Mouse (Mus musculus) naive thymus-derived CD4-positive, alpha-beta T cell, adult 5 months (primary cell): Measurements from ENCODE around the gene Olfr114. TPM values are rescaled to one million over a fixed set of nuclear protein-coding genes. Genes with fewer than 3 reads are reported as not detected.

Experiments
- polyA plus RNA-seq: library from polyadenylated mRNA; unstranded; fragments of 100-300 nt; shearing (Covaris generic); gene quantifications from one replicate; pipeline ENCODE4 v1.2.1, GENCODE M21; 2017

Gene Olfr114
- polyA plus RNA-seq, result not detected

DNA sequence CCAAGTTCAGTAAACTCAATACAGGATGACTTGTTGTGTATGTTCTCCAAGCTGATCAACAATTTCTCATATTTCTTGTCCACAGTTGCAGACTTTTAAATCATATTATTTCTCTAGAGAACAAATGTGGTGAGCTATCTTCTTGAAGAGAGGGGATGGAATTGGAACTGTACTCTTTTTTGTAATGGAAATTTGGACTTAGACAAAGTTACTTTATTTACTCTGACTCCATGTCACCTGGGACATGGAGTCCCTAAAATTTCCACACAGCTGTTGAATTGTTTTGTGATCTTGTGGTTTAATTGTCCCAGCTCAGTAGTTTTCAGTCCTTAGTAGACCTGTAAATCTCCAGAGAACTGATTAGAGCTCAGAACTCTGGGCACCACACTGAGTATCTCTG lies at the start of gene Olfr114:
Gene Olfr114, minus strand, starts transcription at position 101 of the 400 bp plus-strand sequence.

DNA sequence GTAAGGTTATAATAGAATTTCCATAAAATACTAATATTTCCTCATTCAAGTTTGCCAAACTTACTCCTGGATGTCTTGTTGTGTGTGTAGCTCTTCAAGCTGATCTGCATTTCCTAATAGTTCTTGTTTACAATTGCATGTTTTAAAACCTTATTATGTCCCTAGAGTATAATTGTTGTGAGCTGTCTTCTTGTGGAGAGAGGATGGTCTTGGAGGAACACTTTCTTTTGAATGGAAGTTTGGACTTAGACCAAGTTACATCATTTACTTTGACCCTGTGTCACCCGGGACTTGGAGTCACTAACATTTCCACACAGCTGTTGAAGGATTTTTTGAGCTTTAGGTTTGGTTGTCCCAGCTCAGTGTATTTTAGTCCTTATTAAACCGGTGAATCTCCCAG lies 34.5 kb upstream of the Olfr114 start, which contains the start of the genes Olfr115 and Olfr116:
Gene Olfr115, minus strand, starts transcription at position 101 of the 400 bp plus-strand sequence.
Gene Olfr116, minus strand, starts transcription at position 191 of the 400 bp plus-strand sequence.

DNA sequence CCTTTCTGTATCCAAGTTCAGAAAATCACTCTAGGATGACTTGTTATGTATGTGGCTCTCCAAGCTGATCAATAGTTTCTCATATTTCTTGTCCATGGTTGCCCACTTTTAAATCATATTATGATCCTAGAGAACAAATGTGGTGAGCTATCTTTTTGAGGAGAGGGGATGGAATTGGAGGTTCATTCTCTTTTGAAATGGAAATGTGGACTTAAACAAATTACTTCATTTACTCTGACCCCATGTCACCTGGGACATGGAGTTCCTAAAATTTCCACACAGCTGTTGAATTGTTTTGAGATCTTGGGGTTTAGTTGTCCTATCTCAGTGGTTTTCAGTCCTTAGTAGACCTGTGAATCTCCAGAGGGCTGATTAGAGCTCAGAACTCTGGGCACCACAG lies 15.0 kb downstream of the Olfr114 start, which contains the start of gene Olfr113:
Gene Olfr113, minus strand, starts transcription at position 101 of the 400 bp plus-strand sequence.

DNA sequence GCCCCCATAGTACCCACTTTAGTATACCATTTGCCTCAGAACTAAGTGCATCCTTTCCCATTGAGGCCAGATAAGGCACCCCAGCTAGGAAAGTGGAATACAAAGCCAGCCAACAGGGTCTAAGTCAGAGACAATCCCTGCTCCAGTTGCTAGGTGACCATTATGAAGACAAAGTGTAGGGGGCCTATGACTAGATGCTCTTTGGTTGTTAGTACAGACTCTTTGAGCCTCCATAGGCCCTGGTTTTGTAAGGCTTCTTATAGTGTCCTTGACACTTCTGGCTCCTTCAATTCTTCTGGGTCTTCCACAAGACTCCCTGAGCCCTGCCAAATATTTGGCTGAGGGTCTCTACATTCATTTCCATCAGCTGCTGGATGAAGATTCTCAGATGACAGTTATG lies 23.2 kb downstream of the Olfr114 start, which contains the start of gene Olfr112:
Gene Olfr112, minus strand, starts transcription at position 101 of the 400 bp plus-strand sequence.

Other genes with a start within 250 kb of the Olfr114 start
- gene Olfr104-ps, start 233.2 kb downstream of the Olfr114 start, polyA plus RNA-seq, result not detected
- gene Olfr105-ps, start 213.7 kb downstream of the Olfr114 start, polyA plus RNA-seq, result not detected
- gene Olfr106-ps, start 202.3 kb downstream of the Olfr114 start, polyA plus RNA-seq, result not detected
- gene Olfr107, start 193.5 kb downstream of the Olfr114 start, polyA plus RNA-seq, result 0.12 TPM
- not detected for gene Olfr108, start 147.3 kb downstream of the Olfr114 start, polyA plus RNA-seq
- gene Olfr109, start 133.8 kb downstream of the Olfr114 start, polyA plus RNA-seq, result not detected
- gene H2-M2, start 109.2 kb downstream of the Olfr114 start, polyA plus RNA-seq, result not detected
- gene Olfr110, start 100.3 kb downstream of the Olfr114 start, polyA plus RNA-seq, result not detected
- not detected for gene Olfr111, start 84.7 kb downstream of the Olfr114 start, polyA plus RNA-seq
- not detected for gene Olfr112, start 23.3 kb downstream of the Olfr114 start, polyA plus RNA-seq
- not detected for gene Olfr113, start 15.1 kb downstream of the Olfr114 start, polyA plus RNA-seq
- gene Olfr115, start 34.4 kb upstream of the Olfr114 start, polyA plus RNA-seq, result not detected
- not detected for gene Olfr116, start 34.5 kb upstream of the Olfr114 start, polyA plus RNA-seq
- not detected for gene Olfr117, start 71.0 kb upstream of the Olfr114 start, polyA plus RNA-seq
- gene Olfr118, start 74.2 kb upstream of the Olfr114 start, polyA plus RNA-seq, result 0.46 TPM
- gene Olfr119, start 103.8 kb upstream of the Olfr114 start, polyA plus RNA-seq, result not detected
- gene Olfr120, start 129.1 kb upstream of the Olfr114 start, polyA plus RNA-seq, result not detected
- not detected for gene Olfr121, start 156.1 kb upstream of the Olfr114 start, polyA plus RNA-seq
- gene Olfr122, start 175.9 kb upstream of the Olfr114 start, polyA plus RNA-seq, result not detected
- not detected for gene Olfr123, start 200.8 kb upstream of the Olfr114 start, polyA plus RNA-seq
- not detected for gene Olfr124, start 207.1 kb upstream of the Olfr114 start, polyA plus RNA-seq
- gene Olfr125, start 240.2 kb upstream of the Olfr114 start, polyA plus RNA-seq, result not detected